Mouse (Mus musculus) heart, adult 11 months (tissue): ENCODE measurements at regions not wholly inside any gene's neighbourhood (a gene's known extent, or its start where the extent isn't known, plus 50 kb on each side); places are given as distances from the start of the nearest gene placed in this dataset.
A peak's percentile ranks its signal among the peaks of the same experiment; 100 is the strongest.

Experiments
- DNase-seq: peaks from one replicate; pipeline ENCODE4 v3.0.0; 2022

GRCm38 (mm10) chr2:174178801-174179200, 68.7 kb downstream of the Npepl1 start:
- peak; percentile 74 for DNase-seq

- DNase-seq: peak; percentile 52
Measured at GRCm38 (mm10) chr2:174184797-174185196, 74.6 kb downstream of the Npepl1 start.

- peak; percentile 76 for DNase-seq
Measured at GRCm38 (mm10) chr2:174191071-174191470, 80.9 kb downstream of the Npepl1 start.

GRCm38 (mm10) chr2:174191516-174191915, 81.4 kb downstream of the Npepl1 start:
- DNase-seq: peak; percentile 79

- peak; percentile 67 for DNase-seq
Measured at GRCm38 (mm10) chr2:174192026-174192425, 81.9 kb downstream of the Npepl1 start.

- DNase-seq: peak; percentile 83
Measured at GRCm38 (mm10) chr2:174193506-174193905, 83.4 kb downstream of the Npepl1 start.

GRCm38 (mm10) chr2:174195651-174196050, 85.5 kb downstream of the Npepl1 start:
- peak; percentile 81 for DNase-seq

GRCm38 (mm10) chr2:174196696-174197215, 86.6 kb downstream of the Npepl1 start:
- DNase-seq: peak; percentile 82

- DNase-seq: peak; percentile 82
Measured at GRCm38 (mm10) chr2:174197306-174197945, 86.7 kb upstream of the Gnas start.

GRCm38 (mm10) chr2:174198406-174198971, 85.6 kb upstream of the Gnas start:
- DNase-seq: peak; percentile 84

- peak; percentile 74 for DNase-seq
Measured at GRCm38 (mm10) chr2:174199961-174200862, 83.9 kb upstream of the Gnas start.

GRCm38 (mm10) chr2:174203412-174203811, 80.7 kb upstream of the Gnas start:
- no peak for DNase-seq

- no peak for DNase-seq
Measured at GRCm38 (mm10) chr2:174211681-174212080, 72.4 kb upstream of the Gnas start.

- no peak for DNase-seq
Measured at GRCm38 (mm10) chr2:174226660-174227059, 57.5 kb upstream of the Gnas start.
